Mouse (Mus musculus) spleen, postnatal 4 days (tissue): ENCODE data around the gene Vps37c.

Source experiments
- DNase-seq, 2 experiments: peaks; one replicate each; pipeline ENCODE4 v3.0.0; 2022; ENCODE audit warnings: low spot score in 2 of 2

Gene Vps37c

DNA sequence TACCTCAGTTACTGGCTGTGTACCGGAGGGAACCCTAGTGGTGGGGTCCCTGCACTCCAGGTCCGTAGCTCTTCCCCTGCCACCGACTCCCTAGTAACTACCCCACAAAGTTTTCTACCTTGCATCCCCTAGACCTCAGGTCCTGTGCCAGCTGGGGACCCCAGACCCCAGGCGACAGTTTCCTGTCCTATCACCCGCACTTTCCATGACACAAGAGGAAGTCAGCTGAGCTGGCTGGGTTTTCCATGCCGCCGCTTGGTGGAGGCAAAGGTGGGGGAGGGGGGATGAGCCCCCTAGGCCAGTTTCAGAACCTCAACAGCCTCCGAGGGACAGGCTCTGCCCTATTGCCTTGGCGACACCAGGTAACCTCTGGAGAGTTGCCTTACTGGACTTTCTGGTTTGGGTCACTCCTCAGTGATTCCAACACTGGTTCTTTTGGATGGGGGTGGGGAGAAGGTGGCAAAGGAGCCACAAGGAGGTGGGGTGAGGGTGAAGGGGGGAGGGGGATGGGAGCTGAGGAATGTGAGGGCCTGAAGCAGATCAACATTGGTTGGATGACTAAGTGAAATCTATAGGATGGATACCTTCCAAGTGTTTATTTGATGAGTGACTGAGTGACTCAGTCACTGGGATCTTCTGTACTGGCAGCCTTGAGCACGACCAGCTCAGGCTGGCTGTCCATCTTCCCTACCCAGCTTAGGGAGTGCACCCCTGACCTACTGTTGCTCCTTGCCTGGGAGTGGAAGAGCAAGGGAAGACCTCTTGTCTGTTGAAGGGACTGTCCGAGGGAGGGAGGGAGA, 52.3 kb downstream of the Vps37c start:
- no peak for DNase-seq

GRCm38 (mm10) chr19:10742145-10742544, 53.6 kb downstream of the Vps37c start:
- DNase-seq, result no peak

DNA sequence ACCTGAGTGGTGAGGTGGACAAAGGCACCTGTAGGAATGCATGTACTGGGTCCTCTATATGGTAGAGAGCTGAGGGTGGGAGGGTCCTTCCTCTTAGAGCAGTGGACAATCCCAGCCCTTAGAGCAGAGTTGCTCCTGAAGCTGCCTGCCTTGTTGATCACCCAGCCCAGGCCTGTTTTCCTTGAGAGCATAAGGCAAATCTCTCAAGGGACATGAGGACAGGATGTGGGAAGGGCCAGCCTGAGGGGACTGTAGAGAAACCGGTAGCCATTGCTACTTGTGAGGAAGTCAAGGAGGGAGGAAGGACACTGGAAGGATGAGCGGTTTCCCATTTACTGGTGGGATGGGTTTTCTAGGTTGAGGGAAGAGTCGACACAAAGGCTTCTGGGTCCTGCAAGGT, 54.0 kb downstream of the Vps37c start:
- DNase-seq, result no peak

GRCm38 (mm10) chr19:10747182-10747581, 58.6 kb downstream of the Vps37c start:
- no peak for DNase-seq

GRCm38 (mm10) chr19:10747718-10748117, 59.2 kb downstream of the Vps37c start:
- no peak for DNase-seq

DNA sequence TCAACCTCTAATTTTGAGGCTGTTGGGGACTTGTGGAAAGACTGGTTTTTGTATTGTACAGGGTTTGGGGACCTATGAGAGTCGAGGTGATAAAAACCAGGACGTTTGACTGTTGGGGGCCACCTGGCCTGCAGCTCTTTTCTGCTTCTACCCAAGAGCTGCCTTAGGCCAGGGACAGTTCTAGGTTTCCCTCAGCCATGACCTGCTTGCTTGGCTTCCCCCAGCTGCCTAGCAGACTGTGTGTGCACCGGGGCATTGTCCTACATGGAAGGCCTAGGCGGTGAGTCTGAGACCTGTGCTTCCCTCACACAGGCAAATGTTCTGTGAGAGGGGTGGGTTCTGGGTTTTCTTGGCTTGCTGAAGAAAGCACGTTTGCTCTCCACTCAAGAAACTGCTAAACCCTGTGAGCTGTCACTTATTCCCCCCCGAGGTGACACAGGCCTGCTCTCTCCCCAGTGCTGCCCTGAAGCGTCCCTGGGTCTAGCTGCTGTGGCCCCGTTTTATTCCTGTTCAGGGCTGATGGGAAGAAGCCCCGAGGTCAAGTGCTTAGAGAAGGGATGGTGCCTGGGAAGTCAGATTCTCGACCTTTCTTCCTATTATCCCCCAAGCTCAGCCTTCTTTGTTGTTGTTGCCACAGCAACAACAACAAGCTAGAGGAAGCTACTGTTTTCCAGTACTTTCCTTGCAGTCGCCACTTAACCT, 60.0 kb downstream of the Vps37c start:
- no peak for DNase-seq

GRCm38 (mm10) chr19:10749295-10749694, 60.8 kb downstream of the Vps37c start:
- no peak for DNase-seq

DNA sequence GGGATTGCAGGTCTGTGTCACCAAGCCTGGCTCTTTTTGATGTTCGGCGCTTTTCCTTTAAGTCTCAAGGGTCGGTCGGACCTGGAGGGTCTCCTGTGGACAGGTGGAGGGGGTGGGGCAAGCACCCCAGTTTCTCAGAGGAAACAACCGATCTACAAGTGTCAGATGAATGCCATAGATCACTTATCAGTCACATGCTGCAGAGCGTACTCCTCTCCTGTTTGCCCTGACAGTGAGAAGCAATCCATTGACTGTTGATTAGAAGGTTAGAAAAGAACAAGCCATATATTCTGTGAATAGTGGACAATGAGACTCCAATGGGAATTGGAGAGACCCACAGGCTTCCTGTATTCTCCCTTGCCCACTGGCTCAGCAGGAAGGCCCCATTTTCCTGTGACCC, 61.6 kb downstream of the Vps37c start:
- no peak for DNase-seq

DNA sequence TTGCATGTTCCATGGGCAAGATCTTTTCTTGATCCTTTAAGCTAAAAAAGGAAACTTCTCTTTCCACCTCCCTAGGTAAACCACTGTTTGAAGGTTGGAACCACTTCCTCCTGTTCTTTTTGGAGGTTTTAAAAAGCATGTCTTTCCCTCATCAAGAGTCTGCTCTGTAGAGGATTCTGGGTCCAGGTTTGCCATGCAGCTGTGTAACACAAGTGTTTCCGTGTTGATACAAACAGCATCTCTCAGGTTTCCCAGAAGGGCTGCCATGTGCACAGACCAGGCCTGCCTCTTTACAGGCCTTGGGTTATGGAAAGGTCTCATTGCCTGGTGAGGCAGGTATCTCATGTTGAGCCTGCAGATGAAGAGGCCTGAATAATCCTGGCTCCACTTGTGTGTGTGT, 63.1 kb downstream of the Vps37c start:
- DNase-seq, result no peak

DNA sequence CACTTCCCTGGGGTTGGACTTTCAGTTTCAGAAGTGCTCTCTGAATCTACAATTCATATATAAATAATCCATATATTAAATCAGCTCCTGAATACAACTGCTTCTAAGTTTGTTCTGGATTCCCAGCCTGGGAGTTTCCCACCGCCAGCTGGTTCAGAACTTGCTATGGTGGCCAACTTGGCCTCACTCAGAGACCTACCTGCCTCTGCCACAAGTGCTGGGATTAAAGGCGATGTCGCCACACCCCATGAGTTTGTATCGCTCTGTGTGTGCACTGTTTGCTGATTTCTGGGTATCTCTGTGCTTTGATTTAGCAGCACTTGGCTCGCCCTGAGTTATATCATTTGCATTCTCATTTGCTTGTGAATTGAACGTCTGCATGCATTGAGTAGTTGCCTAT, 63.6 kb downstream of the Vps37c start:
- no peak for DNase-seq

- no peak for DNase-seq
Observed at GRCm38 (mm10) chr19:10752646-10753045, 64.1 kb downstream of the Vps37c start.

DNA sequence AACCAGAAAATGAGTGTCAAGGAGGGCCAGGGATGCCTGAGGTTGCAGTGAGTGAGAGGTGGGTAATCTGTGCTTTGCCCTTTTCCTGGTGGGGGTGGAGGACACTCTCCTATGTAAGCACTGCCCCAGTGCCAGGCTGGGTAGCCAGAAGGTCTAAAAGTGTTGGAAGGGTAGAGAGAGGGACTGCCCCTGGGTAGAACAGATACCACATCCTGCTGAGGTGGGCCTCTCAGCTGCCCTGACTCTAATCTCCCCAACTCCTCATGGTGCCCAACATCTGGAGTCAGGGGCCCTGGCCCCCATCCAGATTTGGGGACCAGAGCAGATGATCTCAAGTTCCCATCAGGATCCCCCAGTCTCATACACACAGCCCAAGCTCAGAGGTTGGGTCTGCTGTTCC, 68.6 kb downstream of the Vps37c start:
- DNase-seq, result no peak

DNA sequence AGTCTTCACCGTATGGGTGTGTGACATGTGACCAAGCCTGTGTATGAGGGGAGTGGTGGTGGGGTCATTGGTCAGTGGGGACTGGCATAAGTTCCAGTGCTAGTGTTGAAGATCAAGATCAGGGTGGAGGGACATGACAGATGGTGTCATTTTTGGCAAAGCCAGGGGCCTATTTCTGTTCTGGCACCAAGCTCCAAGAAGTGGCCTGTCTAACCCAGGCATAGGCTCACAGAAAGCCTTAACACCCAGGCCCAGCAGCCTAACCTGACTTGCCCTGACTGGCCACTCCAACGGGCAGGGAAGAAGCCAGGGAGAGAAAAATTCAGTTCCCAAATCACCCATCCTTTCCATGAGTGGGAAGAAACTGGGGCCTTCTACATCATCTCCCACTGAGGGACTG, 69.0 kb downstream of the Vps37c start:
- DNase-seq, result no peak

GRCm38 (mm10) chr19:10758708-10759107, 70.2 kb downstream of the Vps37c start:
- DNase-seq, result no peak

DNA sequence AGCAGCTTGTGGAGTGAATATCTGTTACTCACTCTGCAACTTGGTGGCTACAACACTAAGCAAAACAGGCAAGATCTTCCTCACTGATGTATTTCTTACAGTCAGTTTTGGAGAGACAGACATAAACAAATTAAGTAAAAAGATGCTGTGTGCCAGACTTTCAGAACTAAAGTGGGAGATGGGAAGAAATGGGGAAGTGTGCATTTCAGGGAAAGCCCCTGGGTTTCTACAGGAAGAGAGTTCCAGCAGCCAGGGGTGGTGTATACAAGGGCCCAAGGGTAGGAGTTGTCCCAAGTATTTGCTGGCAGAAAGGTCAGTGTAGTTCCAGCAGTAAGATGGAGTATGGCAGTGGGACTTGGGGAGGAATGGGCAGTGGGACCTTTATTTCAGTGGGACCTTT, 71.0 kb downstream of the Vps37c start:
- no peak for DNase-seq

- no peak for DNase-seq
Observed at GRCm38 (mm10) chr19:10759983-10760831, 71.7 kb downstream of the Vps37c start.

DNA sequence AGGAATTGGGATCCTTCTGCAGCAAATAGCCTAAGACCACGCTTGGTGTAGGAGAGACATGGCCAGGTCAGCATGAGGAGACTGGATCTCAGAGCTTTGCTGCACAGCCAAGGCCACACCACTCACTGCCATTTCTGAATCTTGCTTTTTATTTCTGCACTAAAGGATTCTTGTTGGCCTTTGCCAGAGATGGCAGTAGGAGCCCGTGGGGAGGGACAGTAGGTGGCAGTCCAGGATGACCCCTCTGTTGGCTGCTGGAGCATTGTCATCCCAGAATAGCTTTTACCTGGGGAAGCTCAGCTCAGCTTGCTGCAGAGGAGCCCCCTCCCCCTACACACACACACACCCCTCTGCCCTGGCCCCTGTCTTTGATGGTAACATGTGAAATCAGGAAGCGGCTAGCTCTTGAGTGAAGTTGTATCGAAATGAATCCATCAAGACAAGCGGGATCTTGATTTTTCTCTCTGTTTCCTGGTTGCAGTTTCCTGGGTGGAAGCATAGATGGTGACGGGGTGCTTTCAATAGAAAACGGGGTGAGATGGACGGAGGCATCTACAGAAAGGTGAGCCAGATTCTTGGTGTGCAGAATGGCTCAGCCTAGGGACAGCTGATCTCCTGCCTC, 73.4 kb downstream of the Vps37c start:
- no peak for DNase-seq

DNA sequence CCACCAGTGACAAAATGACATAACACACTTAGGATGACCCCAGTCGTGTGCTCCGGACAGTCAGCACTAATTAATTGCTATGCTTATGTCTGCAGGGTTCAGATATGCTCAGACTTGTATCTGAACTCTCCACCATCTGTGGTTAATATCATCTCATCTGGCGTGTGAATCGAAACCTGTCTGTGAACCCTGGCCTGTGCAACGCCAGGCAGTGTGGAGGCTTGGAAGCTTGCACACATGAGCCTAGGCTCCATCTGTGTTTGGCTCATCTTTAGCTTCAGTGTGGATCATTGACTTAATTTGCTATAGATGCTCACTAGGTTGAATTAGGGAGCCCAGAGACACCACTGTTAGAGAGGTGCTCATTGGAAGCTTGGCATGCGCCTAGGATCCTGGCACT, 73.9 kb downstream of the Vps37c start:
- no peak for DNase-seq

GRCm38 (mm10) chr19:10763381-10764031, 75.0 kb downstream of the Vps37c start:
- no peak for DNase-seq
